Comparison of ENCODE assay signal across 13 mouse cellular contexts in the genomic region with DNA sequence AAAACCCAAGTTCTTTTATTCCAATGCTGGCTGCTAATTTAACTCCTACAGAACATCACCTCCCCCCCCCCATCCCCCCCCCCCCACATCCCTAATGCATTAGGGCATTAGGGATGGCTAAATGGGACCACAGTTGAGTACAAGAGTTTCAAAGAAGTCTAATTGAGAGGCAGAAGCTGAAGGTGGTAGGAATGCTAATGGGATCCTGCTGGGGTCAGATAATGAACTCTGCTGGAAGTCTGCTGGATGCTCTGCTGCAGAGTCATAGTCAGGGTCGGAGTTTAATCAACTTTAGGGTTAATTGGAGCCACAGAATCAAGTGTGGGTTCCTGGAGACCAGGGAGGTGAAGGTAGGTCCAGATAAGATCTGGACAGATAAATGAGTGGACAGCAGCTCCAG. TPM values are rescaled to one million over a fixed set of nuclear protein-coding genes. Genes with fewer than 3 reads are reported as not detected.
"Had no signal": no experiment of that assay in that cellular context is flagged by ENCODE, and none has a peak within 500 bp of the region (broad histone marks: within the 10 kb centered on the region; RNA-seq: fewer than 3 reads in every experiment).

No protein-coding gene starts in this region.

- DNase-seq: retina, postnatal 1 day; right cerebral cortex, adult 18-20 months; right cerebral cortex, postnatal 14 days; right cerebral cortex, postnatal 25 days; right cerebral cortex, postnatal 4 days; spleen, adult 18-20 months; thymus, adult 18-20 months; thymus, adult 2 months; thymus, postnatal 14 days; thymus, postnatal 25 days; thymus, postnatal 36 days; thymus, postnatal 4 days had no signal

RNA-seq across cellular contexts. Expression of a gene that starts 17.9 kb away (rescaled TPM):
- polyA plus RNA-seq: small intestine, adult 2 months had no signal
